In genomic region chr17:22817471-22818198, GRCm38 (mm10) we compare ENCODE assay signal across 8 mouse cellular contexts. TPM values are rescaled to one million over a fixed set of nuclear protein-coding genes. Genes with fewer than 3 reads are reported as not detected.
DNase-seq lines count a peak whose midpoint lies in the region; ATAC-seq and TF ChIP-seq lines count a peak whose summit lies in the region.

No protein-coding gene starts in this region.

- H3K27me3 ChIP-seq in forebrain, embryonic 16.5 days (replicated peaks; ENCODE audit: control insufficient read depth, insufficient read depth, low read length) = no peaks in the 10 kb centered on the region
- H3K27me3 ChIP-seq in liver, postnatal 0 days (ENCODE audit: insufficient read depth, low read length) = no peaks in the 10 kb centered on the region
- no peaks in the 10 kb centered on the region for H3K27me3 ChIP-seq in neural tube, embryonic 15.5 days (replicated peaks)

- no peaks in the 10 kb centered on the region; a peak in 1 of 4 replicates for H3K4me1 ChIP-seq in ES-E14 (ENCODE audit: control insufficient read depth in 2 of 2, insufficient read depth in 2 of 2, low read length in 2 of 2, poor library complexity in 1 of 2)
- peaks cover 9% of the 10 kb centered on the region for H3K4me1 ChIP-seq in forebrain, embryonic 16.5 days (replicated peaks; ENCODE audit: control insufficient read depth, insufficient read depth, low read length)
- H3K4me1 ChIP-seq in liver, postnatal 0 days (ENCODE audit: insufficient read depth) = no peaks in the 10 kb centered on the region
- peaks cover 6% of the 10 kb centered on the region for H3K4me1 ChIP-seq in neural tube, embryonic 15.5 days

- TF ChIP-seq EP300 in liver, postnatal 0 days (IDR thresholded peaks at IDR 0.05; ENCODE audit: low read depth) = no peak

- peak overlapping the region; percentile 64; the same call in 1 of the 2 replicates for H3K27ac ChIP-seq in ES-E14 (ENCODE audit: insufficient read depth, low read depth, low read length, poor library complexity, severe bottlenecking)
- H3K27ac ChIP-seq in forebrain, embryonic 16.5 days (ENCODE audit: low read length) = peak overlapping the region; percentile 95
- peak overlapping the region; percentile 52 for H3K27ac ChIP-seq in liver, postnatal 0 days (ENCODE audit: low read depth)
- H3K27ac ChIP-seq in neural tube, embryonic 15.5 days (replicated peaks) = peak overlapping the region; percentile 95

- intact Hi-C loops in heart, postnatal 25 days (cut with DNase I) = loop anchor here (5.0 kb wide), 3 partner anchors 50 to 375 kb away; partner anchors contain the start of genes Zfp40 and Zfp945

- no peak for TF ChIP-seq CTCF in liver, postnatal 0 days (IDR thresholded peaks at IDR 0.05; ENCODE audit: low read depth)

- peak overlapping the region; percentile 57 for H3K4me2 ChIP-seq in forebrain, embryonic 16.5 days (ENCODE audit: low read length)
- peak overlapping the region; percentile 64 for H3K4me2 ChIP-seq in liver, postnatal 0 days (ENCODE audit: low read depth, low read length)
- peak overlapping the region; percentile 55 for H3K4me2 ChIP-seq in neural tube, embryonic 15.5 days

- in situ Hi-C loops in ES-E14 (cut with MboI; ENCODE audit: low sequenced_read_pairs in 2 of 2, unreplicated experiment in 2 of 2) = no loop called here

- no peaks in the 10 kb centered on the region for H3K36me3 ChIP-seq in ES-E14 (ENCODE audit: control insufficient read depth, insufficient read depth, low read length, poor library complexity, severe bottlenecking)
- peaks cover 4% of the 10 kb centered on the region; the same call in 1 of the 2 replicates for H3K36me3 ChIP-seq in forebrain, embryonic 16.5 days (ENCODE audit: control insufficient read depth, insufficient read depth)
- H3K36me3 ChIP-seq in liver, postnatal 0 days (replicated peaks; ENCODE audit: insufficient read depth, low read length) = no peaks in the 10 kb centered on the region
- no peaks in the 10 kb centered on the region; the same call in 1 of the 2 replicates for H3K36me3 ChIP-seq in neural tube, embryonic 15.5 days

- H3K9me3 ChIP-seq in ES-E14 (ENCODE audit: control insufficient read depth, insufficient read depth, low read depth, low read length) = no peaks in the 10 kb centered on the region
- H3K9me3 ChIP-seq in forebrain, embryonic 16.5 days (ENCODE audit: control insufficient read depth, low read length) = 0 out of 2 replicates have a peak, but pooled peaks cover 2% of the 10 kb centered on the region
- no peaks in the 10 kb centered on the region for H3K9me3 ChIP-seq in liver, postnatal 0 days (ENCODE audit: low read length)
- no peaks in the 10 kb centered on the region for H3K9me3 ChIP-seq in neural tube, embryonic 15.5 days (replicated peaks)

- peak; percentile 78 for DNase-seq in ES-E14 (ENCODE audit: low read depth, low spot score)
- peak; percentile 53 for DNase-seq in cerebellum, adult 11 months
- DNase-seq in heart, postnatal 25 days (ENCODE audit: low spot score) = peak; percentile 40
- DNase-seq in layer of hippocampus, adult 11-12 months (ENCODE audit: low spot score) = peak; percentile 64
- peak; percentile 61 for DNase-seq in liver, postnatal 0 days
- DNase-seq in thymus, postnatal 0 days (ENCODE audit: low spot score) = peak; percentile 20

- WGBS in forebrain, embryonic 16.5 days = under 1% methylated on average over 28 of the region's 28 CpGs
- WGBS in liver, postnatal 0 days (ENCODE audit: insufficient replicate concordance) = 2% methylated on average over 28 of the region's 28 CpGs
- WGBS in neural tube, embryonic 15.5 days = 2% methylated on average over 28 of the region's 28 CpGs

- H3K9ac ChIP-seq in ES-E14 (ENCODE audit: insufficient read depth, low read depth, low read length, poor library complexity, severe bottlenecking) = peak overlapping the region; percentile 86
- peak overlapping the region; percentile 89 for H3K9ac ChIP-seq in forebrain, embryonic 16.5 days (replicated peaks; ENCODE audit: low read depth, low read length)
- peak overlapping the region; percentile 67 for H3K9ac ChIP-seq in liver, postnatal 0 days (replicated peaks)
- H3K9ac ChIP-seq in neural tube, embryonic 15.5 days (replicated peaks) = peak overlapping the region; percentile 82

- peak; percentile 98 for ATAC-seq in forebrain, embryonic 16.5 days
- ATAC-seq in liver, postnatal 0 days = peak; percentile 83
- peak; percentile 96 for ATAC-seq in neural tube, embryonic 15.5 days (ENCODE audit: low FRiP score)

- peak overlapping the region; percentile 79 to 90 for H3K4me3 ChIP-seq in ES-E14 (ENCODE audit: insufficient read depth in 1 of 2, low read depth in 1 of 2, low read length in 2 of 2, poor library complexity in 1 of 2, severe bottlenecking in 1 of 2)
- peak overlapping the region; percentile 85 for H3K4me3 ChIP-seq in forebrain, embryonic 16.5 days (replicated peaks; ENCODE audit: low read length)
- peak overlapping the region; percentile 67 for H3K4me3 ChIP-seq in liver, postnatal 0 days (ENCODE audit: low read depth, low read length)
- H3K4me3 ChIP-seq in neural tube, embryonic 15.5 days (replicated peaks) = peak overlapping the region; percentile 81

TF ChIP-seq in ES-E14, 5 proteins besides CTCF, POLR2A, EP300 and RAD21:
- no peak for TF ChIP-seq CHD2 (IDR thresholded peaks at IDR 0.05; ENCODE audit: low read depth, low read length)
- TF ChIP-seq HCFC1 (IDR thresholded peaks at IDR 0.05; ENCODE audit: borderline replicate concordance, insufficient read depth, low read length) = no peak
- TF ChIP-seq MAFK (IDR thresholded peaks at IDR 0.05; ENCODE audit: insufficient read depth, low read depth, low read length) = no peak
- no peak for TF ChIP-seq ZC3H11A (IDR thresholded peaks at IDR 0.05; ENCODE audit: borderline replicate concordance, low read depth, low read length)
- no peak for TF ChIP-seq ZNF384 (IDR thresholded peaks at IDR 0.05; ENCODE audit: low read depth, low read length)

RNA-seq across cellular contexts. Expression of gene Zfp945, which starts 49.3 kb away (rescaled TPM):
- total RNA-seq in ES-E14 (2012; rRNA removed) = 14.2 and 18.2 TPM in 2 replicates
- 24.3 and 27.5 TPM in 2 replicates for polyA plus RNA-seq in forebrain, embryonic 16.5 days (2015; fragmentation: Nextera tagmentation; extraction: Ambion mirVana)
- 1 to 10 TPM; 5.7 to 5.9 TPM for total RNA-seq in heart, postnatal 25 days (2021)
- 4.6 and 4.8 TPM in 2 replicates for polyA plus RNA-seq in liver, postnatal 0 days (2015; fragmentation: Nextera tagmentation; extraction: Ambion mirVana)
- polyA plus RNA-seq in neural tube, embryonic 15.5 days (2015; fragmentation: Nextera tagmentation; extraction: Ambion mirVana) = 18.9 and 19.3 TPM in 2 replicates
- 12.9 and 16.6 TPM in 2 replicates for polyA plus RNA-seq in thymus, postnatal 0 days (2015; fragmentation: Nextera tagmentation; extraction: Ambion mirVana)

Comparison
In these comparisons a context has a peak if more than half of its experiments do, and no peak if none do; other contexts are left out.
1. Peak in every context shown above with its lines: DNase-seq, ATAC-seq, H3K4me3 ChIP-seq and H3K27ac ChIP-seq.
2. DNase-seq: peak in every context shown above with its lines; median percentile 78 in ES-E14; 64 in layer of hippocampus, adult 11-12 months; 61 in liver, postnatal 0 days; 53 in cerebellum, adult 11 months; 40 in heart, postnatal 25 days; 20 in thymus, postnatal 0 days.